Mouse (Mus musculus): Measurements from ENCODE around the gene Itga5. TPM values are rescaled to one million over a fixed set of nuclear protein-coding genes. Genes with fewer than 3 reads are reported as not detected.

The Itga5 gene
- total and polyA plus RNA-seq, 3 experiments = 0.17 to 1.8 (median 0.28) TPM

GRCm38 (mm10) chr15:103343008-103343407, 23.6 kb downstream of the Itga5 start:
- Histone ChIP-seq H3K27me3 (replicated peaks) (peaks cover 8% of the 10 kb centered on the region), H3K4me3 (replicated peaks in 1 of 3; ENCODE audit: low read depth in 2 of 3, low read length in 2 of 3, poor library complexity in 1 of 3) (no peak overlapping the region), H3K9ac (ENCODE audit: insufficient read depth, low read depth) (no peak overlapping the region), H3K79me2 (replicated peaks; ENCODE audit: control insufficient read depth, extremely low read depth, insufficient read depth, poor library complexity, severe bottlenecking) (no peaks in the 10 kb centered on the region), H3K27ac (ENCODE audit: insufficient read depth, low read depth) (no peak overlapping the region), H3K4me1 (ENCODE audit: control insufficient read depth in 1 of 2, insufficient read depth in 2 of 2) (peaks cover 10 to 34% of the 10 kb centered on the region in 2 experiments; a peak in 3 of 4 replicates), H3K9me3 (replicated peaks; ENCODE audit: low read length) (no peaks in the 10 kb centered on the region), H3K36me3 (replicated peaks in 1 of 2; ENCODE audit: control insufficient read depth in 1 of 2, insufficient read depth in 1 of 2, low read length in 1 of 2) (peaks cover 0 to 5% of the 10 kb centered on the region in 2 experiments), H3K4me2 (ENCODE audit: insufficient read depth, low read depth, poor library complexity, severe bottlenecking) (no peak overlapping the region)
- in situ Hi-C loops (cut with MboI; ENCODE audit: low pct_ligation_motif_present, low pct_unique_long_range_greater_than_20kb, low sequenced_read_pairs) = no loop called here
- dilution Hi-C loops (cut with MboI; ENCODE audit: extremely low pct_ligation_motif_present, extremely low pct_unique_long_range_greater_than_20kb, low sequenced_read_pairs) = no loop called here
- DNase-seq (ENCODE audit: extremely low read depth) = no peak
- TF ChIP-seq CHD2 (IDR thresholded peaks at IDR 0.05; ENCODE audit: low read length) (no peak), PAX5 (IDR thresholded peaks at IDR 0.05; ENCODE audit: low read length) (no peak), TBP (conservative IDR thresholded peaks at IDR 0.05; ENCODE audit: low read depth, low read length) (no peak)

- in situ Hi-C loops (cut with MboI; ENCODE audit: low pct_ligation_motif_present, low pct_unique_long_range_greater_than_20kb, low sequenced_read_pairs) (no loop called here), dilution Hi-C loops (cut with MboI; ENCODE audit: extremely low pct_ligation_motif_present, extremely low pct_unique_long_range_greater_than_20kb, low sequenced_read_pairs) (no loop called here)
- no peak overlapping the region for H3K9ac ChIP-seq (ENCODE audit: insufficient read depth, low read depth)
- DNase-seq (ENCODE audit: extremely low read depth) = peak; percentile 91
- peaks cover 0 to 5% of the 10 kb centered on the region in 2 experiments for H3K36me3 ChIP-seq (replicated peaks in 1 of 2; ENCODE audit: control insufficient read depth in 1 of 2, insufficient read depth in 1 of 2, low read length in 1 of 2)
- H3K4me2 ChIP-seq (ENCODE audit: insufficient read depth, low read depth, poor library complexity, severe bottlenecking) = no peak overlapping the region
- no peaks in the 10 kb centered on the region for H3K9me3 ChIP-seq (replicated peaks; ENCODE audit: low read length)
- H3K79me2 ChIP-seq (replicated peaks; ENCODE audit: control insufficient read depth, extremely low read depth, insufficient read depth, poor library complexity, severe bottlenecking) = no peaks in the 10 kb centered on the region
- peaks cover 8% of the 10 kb centered on the region for H3K27me3 ChIP-seq (replicated peaks)
- peaks cover 11 to 36% of the 10 kb centered on the region in 2 experiments; a peak in 3 of 4 replicates for H3K4me1 ChIP-seq (ENCODE audit: control insufficient read depth in 1 of 2, insufficient read depth in 2 of 2)
- H3K4me3 ChIP-seq (replicated peaks in 1 of 3; ENCODE audit: low read depth in 2 of 3, low read length in 2 of 3, poor library complexity in 1 of 3) = no peak overlapping the region
- H3K27ac ChIP-seq (ENCODE audit: insufficient read depth, low read depth) = no peak overlapping the region
- TF ChIP-seq ZC3H11A (IDR thresholded peaks at IDR 0.05; ENCODE audit: low read depth, low read length) = peak; percentile 27; the same call in 1 of the 2 replicates
- TF ChIP-seq EP300 (IDR thresholded peaks at IDR 0.05; ENCODE audit: low read length) = no peak
- 0 out of 2 replicates have a peak, but pooled peaks have one; percentile 60 for TF ChIP-seq MYC (IDR thresholded peaks at IDR 0.05; ENCODE audit: low read depth, low read length)
- peak; percentile 92 for TF ChIP-seq RAD21 (IDR thresholded peaks at IDR 0.05; ENCODE audit: low read depth, low read length)
- no peak for TF ChIP-seq MEF2A (IDR thresholded peaks at IDR 0.05; ENCODE audit: borderline replicate concordance, low read depth, low read length)
- TF ChIP-seq RCOR1 (conservative IDR thresholded peaks at IDR 0.05; ENCODE audit: low read depth, low read length) = no peak
- TF ChIP-seq JUND (conservative IDR thresholded peaks at IDR 0.05; ENCODE audit: low read depth, low read length) = peak; percentile 46; the same call in 1 of the 2 replicates
- no peak for TF ChIP-seq TBP (conservative IDR thresholded peaks at IDR 0.05; ENCODE audit: low read depth, low read length)
- TF ChIP-seq POLR2AphosphoS2 (IDR thresholded peaks at IDR 0.05; ENCODE audit: low read depth, low read length) = no peak
- TF ChIP-seq CHD2 (IDR thresholded peaks at IDR 0.05; ENCODE audit: low read length) = no peak
- TF ChIP-seq PAX5 (IDR thresholded peaks at IDR 0.05; ENCODE audit: low read length) = no peak
- TF ChIP-seq NELFE (IDR thresholded peaks at IDR 0.05; ENCODE audit: low read depth, low read length) = no peak
- TF ChIP-seq UBTF (IDR thresholded peaks at IDR 0.05; ENCODE audit: low read depth, low read length) = no peak
- no peak for TF ChIP-seq KAT2A (IDR thresholded peaks at IDR 0.05; ENCODE audit: insufficient replicate concordance, low read length)
- no peak for TF ChIP-seq SIN3A (IDR thresholded peaks at IDR 0.05; ENCODE audit: low read length)
- no peak for TF ChIP-seq HCFC1 (IDR thresholded peaks at IDR 0.05; ENCODE audit: low read depth, low read length)
- TF ChIP-seq USF1 (IDR thresholded peaks at IDR 0.05; ENCODE audit: low read depth, low read length) = no peak
- no peak for TF ChIP-seq GABPA (IDR thresholded peaks at IDR 0.05; ENCODE audit: insufficient replicate concordance, low read depth, low read length)
- TF ChIP-seq USF2 (conservative IDR thresholded peaks at IDR 0.05; ENCODE audit: low read depth, low read length) = no peak
- TF ChIP-seq BHLHE40 (IDR thresholded peaks at IDR 0.05; ENCODE audit: low read depth, low read length) = no peak
- no peak for TF ChIP-seq E2F4 (IDR thresholded peaks at IDR 0.05; ENCODE audit: insufficient replicate concordance, low read depth, low read length)
- no peak for TF ChIP-seq ZNF384 (IDR thresholded peaks at IDR 0.05; ENCODE audit: low read depth, low read length)
- TF ChIP-seq CTCF (conservative IDR thresholded peaks at IDR 0.05 in 1 of 2, IDR thresholded peaks at IDR 0.05 in 1 of 2; ENCODE audit: low read depth in 2 of 2, low read length in 2 of 2) = peak; percentile 95
- TF ChIP-seq IRF4 (IDR thresholded peaks at IDR 0.05; ENCODE audit: low read depth, low read length) = no peak; the same call in 1 of the 2 replicates
- TF ChIP-seq TCF12 (IDR thresholded peaks at IDR 0.05; ENCODE audit: low read depth, low read length) = no peak; the same call in 1 of the 2 replicates
- TF ChIP-seq MXI1 (IDR thresholded peaks at IDR 0.05; ENCODE audit: low read depth, low read length) = no peak
- TF ChIP-seq NRF1 (IDR thresholded peaks at IDR 0.05; ENCODE audit: low read depth, low read length) = no peak
- TF ChIP-seq MAFK (IDR thresholded peaks at IDR 0.05; ENCODE audit: insufficient replicate concordance, low read length) = 0 out of 2 replicates have a peak, but pooled peaks have one; percentile 33
- no peak for TF ChIP-seq ETS1 (conservative IDR thresholded peaks at IDR 0.05; ENCODE audit: low read depth, low read length)
- TF ChIP-seq POLR2A (IDR thresholded peaks at IDR 0.05; ENCODE audit: low read depth, low read length) = no peak
- TF ChIP-seq SMC3 (IDR thresholded peaks at IDR 0.05; ENCODE audit: low read depth, low read length) = peak; percentile 78
- TF ChIP-seq CHD1 (IDR thresholded peaks at IDR 0.05; ENCODE audit: low read depth, low read length) = no peak
- TF ChIP-seq JUN (IDR thresholded peaks at IDR 0.05; ENCODE audit: insufficient read depth, low read depth, low read length) = no peak
These were observed 24.1 kb downstream of the Itga5 start for GRCm38 (mm10) chr15:103342415-103342814.
